Mouse (Mus musculus): ENCODE results near the gene Mfge8.
A peak's percentile ranks its signal among the peaks of the same experiment; 100 is the strongest.

Mfge8 gene

GRCm38 (mm10) chr7:79148711-79149266 lies at the start of gene Mfge8:
Mfge8 (minus strand) TSS chr7:79149060.
- DNase-seq (ENCODE audit: low read depth): peak; percentile 46

- DNase-seq (ENCODE audit: low read depth): no peak
Measured at GRCm38 (mm10) chr7:79194560-79195413, 45.9 kb upstream of the Mfge8 start.

GRCm38 (mm10) chr7:79193936-79194335 lies 45.1 kb upstream of the Mfge8 start:
- DNase-seq (ENCODE audit: low read depth): no peak

- no peak for DNase-seq (ENCODE audit: low read depth)
Measured at GRCm38 (mm10) chr7:79191501-79191900, 42.6 kb upstream of the Mfge8 start.

GRCm38 (mm10) chr7:79190592-79190991 lies 41.7 kb upstream of the Mfge8 start:
- DNase-seq (ENCODE audit: low read depth): no peak

- DNase-seq (ENCODE audit: low read depth): no peak
Measured at GRCm38 (mm10) chr7:79189211-79189610, 40.4 kb upstream of the Mfge8 start.

GRCm38 (mm10) chr7:79187591-79187990 lies 38.7 kb upstream of the Mfge8 start:
- DNase-seq (ENCODE audit: low read depth): no peak

- no peak for DNase-seq (ENCODE audit: low read depth)
Measured at GRCm38 (mm10) chr7:79183417-79183816, 34.6 kb upstream of the Mfge8 start.

GRCm38 (mm10) chr7:79173800-79174199 lies 24.9 kb upstream of the Mfge8 start:
- no peak for DNase-seq (ENCODE audit: low read depth)

- DNase-seq (ENCODE audit: low read depth): no peak
Measured at GRCm38 (mm10) chr7:79171782-79172181, 22.9 kb upstream of the Mfge8 start.

- DNase-seq (ENCODE audit: low read depth): no peak
Measured at GRCm38 (mm10) chr7:79167006-79167562, 18.2 kb upstream of the Mfge8 start.

GRCm38 (mm10) chr7:79159406-79159805 lies 10.5 kb upstream of the Mfge8 start:
- no peak for DNase-seq (ENCODE audit: low read depth)

- no peak for DNase-seq (ENCODE audit: low read depth)
Measured at GRCm38 (mm10) chr7:79149522-79149921, 662 bp upstream of the Mfge8 start.

- DNase-seq (ENCODE audit: low read depth): no peak
Measured at GRCm38 (mm10) chr7:79147931-79148653, 768 bp downstream of the Mfge8 start.

- no peak for DNase-seq (ENCODE audit: low read depth)
Measured at GRCm38 (mm10) chr7:79147011-79147837, 1.6 kb downstream of the Mfge8 start.

- peak; percentile 46 for DNase-seq (ENCODE audit: low read depth)
Measured at GRCm38 (mm10) chr7:79140897-79141296, 8.0 kb downstream of the Mfge8 start.

GRCm38 (mm10) chr7:79139891-79140591 lies 8.8 kb downstream of the Mfge8 start:
- no peak for DNase-seq (ENCODE audit: low read depth)

- no peak for DNase-seq (ENCODE audit: low read depth)
Measured at GRCm38 (mm10) chr7:79139328-79139824, 9.5 kb downstream of the Mfge8 start.

GRCm38 (mm10) chr7:79133391-79133790 lies 15.5 kb downstream of the Mfge8 start:
- DNase-seq (ENCODE audit: low read depth): no peak

- DNase-seq (ENCODE audit: low read depth): no peak
Measured at GRCm38 (mm10) chr7:79130843-79131444, 17.9 kb downstream of the Mfge8 start, which contains the start of gene Hapln3. Hapln3 (minus strand) TSS chr7:79131018.
